Mouse (Mus musculus): Measurements from ENCODE around the gene Mrps21.
A peak's percentile ranks its signal among the peaks of the same experiment; 100 is the strongest.
"Not testable (repeated sequence)": the region's sequence is repeated elsewhere in the genome, so short reads cannot be mapped to it uniquely, and the experiment has no call there.

The Mrps21 gene

DNA sequence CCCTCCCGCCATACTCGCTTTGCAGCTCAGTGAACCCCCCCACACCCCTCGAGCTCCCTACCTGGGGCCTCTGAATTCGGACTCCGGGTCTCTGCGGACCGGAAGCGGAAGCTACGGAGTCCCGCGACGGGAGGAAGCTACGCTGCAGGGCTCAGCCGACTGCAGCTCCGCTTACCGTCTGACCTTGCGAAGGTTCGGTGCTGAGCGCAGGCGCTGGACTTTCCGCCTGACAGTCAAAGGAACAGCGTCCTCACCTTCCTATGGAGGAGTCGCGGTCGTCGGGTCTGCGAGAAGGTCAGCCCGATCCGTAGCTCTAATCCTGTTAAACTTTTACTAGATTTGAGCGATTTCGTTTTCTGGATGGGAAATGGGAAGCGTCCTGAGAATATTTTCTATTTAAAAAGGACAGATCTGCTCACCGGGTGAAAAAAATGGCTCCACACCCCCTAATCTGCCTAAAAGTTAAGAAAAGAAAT is at the start of gene Mrps21:
Mrps21 (minus strand) TSS at position 128 of the 476 bp plus-strand sequence.
- peak; percentile 50 to 69 for DNase-seq (ENCODE audit: low read depth in 1 of 2, low spot score in 2 of 2)

DNA sequence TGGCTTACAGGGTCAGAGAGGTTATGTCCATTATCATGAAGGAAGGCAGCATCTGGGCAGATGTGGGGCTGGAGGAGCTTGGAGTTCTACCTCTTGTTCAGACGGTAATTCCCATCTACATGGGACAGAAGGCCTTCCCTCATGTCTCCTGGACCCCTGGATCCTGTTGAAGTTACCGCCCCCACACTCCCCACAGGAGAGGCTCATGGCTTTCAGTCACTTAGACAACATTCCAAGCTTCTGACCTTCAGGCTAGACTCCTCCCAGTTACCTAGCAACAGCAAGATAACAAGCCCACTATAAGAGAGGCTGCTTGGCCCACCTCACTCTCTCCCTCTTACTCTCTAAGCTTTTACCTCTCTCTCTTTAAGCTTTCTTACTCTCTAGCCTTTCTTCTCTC is 49.2 kb upstream of the Mrps21 start:
- not testable (repeated sequence) for DNase-seq (ENCODE audit: low read depth in 1 of 2, low spot score in 2 of 2)

DNA sequence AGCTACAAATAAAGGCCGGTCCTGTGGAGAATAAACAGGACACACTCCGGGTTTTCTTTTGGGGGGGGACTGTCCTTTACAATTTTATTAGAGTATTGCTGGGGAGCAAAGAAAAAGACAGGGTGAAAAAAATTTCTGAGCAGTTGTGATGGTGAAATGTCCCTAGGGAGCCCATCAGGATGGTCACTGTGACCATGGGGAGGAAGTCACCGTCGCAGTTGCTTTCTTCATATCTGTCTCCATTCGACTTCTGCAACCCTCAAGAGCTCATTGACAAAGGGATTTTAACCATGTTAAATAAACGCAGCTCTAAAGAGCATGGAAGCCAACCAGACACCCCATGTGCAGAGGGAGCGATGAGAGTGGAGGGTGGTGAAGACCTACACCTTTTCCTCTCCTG is 45.4 kb upstream of the Mrps21 start:
- no peak for DNase-seq (ENCODE audit: low read depth in 1 of 2, low spot score in 2 of 2)

DNA sequence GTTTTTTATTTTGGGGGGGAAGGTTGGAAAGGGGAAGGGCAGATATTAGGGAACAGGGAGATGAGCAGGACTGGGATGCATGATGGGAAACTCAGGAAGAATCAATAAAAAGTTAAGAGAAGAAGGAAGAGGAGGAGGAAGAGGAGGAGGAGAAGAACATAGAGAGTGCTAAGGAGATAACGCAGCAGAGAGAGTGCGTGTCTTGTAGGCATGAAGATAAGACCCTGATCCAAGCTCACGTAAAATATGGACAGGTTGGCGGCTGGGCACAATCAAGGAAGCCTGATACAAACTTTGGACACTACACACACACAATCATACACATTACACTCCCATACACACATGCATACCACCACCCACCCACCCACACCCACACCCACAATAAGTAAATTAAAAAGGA is 43.4 kb upstream of the Mrps21 start:
- no peak for DNase-seq (ENCODE audit: low read depth in 1 of 2, low spot score in 2 of 2)

DNA sequence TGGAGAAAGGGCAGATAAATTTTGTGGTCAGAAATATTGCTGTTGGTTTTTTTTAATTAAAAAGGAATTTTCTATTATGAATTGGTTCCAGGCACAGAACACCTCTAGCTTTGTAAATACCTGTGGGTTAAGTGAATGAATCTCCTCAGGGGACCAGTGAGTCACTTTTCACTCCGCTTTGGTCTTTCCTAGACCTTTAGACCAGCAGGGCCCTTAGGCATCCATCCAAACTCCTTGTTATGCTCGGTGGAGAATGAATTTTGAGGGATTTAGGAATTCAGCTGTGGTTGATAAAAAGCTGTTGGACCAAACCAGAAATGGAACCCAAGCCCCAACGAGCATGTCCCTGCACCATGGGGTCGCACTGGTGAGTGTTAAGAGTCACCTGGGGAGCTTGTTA is 36.3 kb upstream of the Mrps21 start:
- DNase-seq (ENCODE audit: low read depth in 1 of 2, low spot score in 2 of 2): no peak

DNA sequence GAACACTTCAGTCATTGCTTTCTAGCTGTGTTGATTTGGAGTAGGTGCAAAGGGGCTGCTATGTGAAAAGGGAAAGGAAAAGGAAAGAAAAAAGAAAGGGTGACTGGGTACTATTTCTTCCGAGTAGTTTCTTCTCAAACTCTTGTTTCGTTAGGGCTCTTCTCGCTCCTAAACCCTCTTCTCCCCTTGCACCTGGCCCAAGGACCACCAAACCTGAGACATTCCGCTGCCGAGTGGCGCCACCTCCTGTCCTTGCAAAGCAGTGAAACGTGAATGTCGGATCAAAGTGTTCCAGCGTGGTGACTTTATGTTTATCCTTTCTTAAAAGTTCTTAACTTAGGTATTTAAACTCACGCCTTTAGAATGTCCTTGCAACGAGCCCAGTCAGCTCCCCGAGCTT is 35.5 kb upstream of the Mrps21 start:
- no peak for DNase-seq (ENCODE audit: low read depth in 1 of 2, low spot score in 2 of 2)

DNA sequence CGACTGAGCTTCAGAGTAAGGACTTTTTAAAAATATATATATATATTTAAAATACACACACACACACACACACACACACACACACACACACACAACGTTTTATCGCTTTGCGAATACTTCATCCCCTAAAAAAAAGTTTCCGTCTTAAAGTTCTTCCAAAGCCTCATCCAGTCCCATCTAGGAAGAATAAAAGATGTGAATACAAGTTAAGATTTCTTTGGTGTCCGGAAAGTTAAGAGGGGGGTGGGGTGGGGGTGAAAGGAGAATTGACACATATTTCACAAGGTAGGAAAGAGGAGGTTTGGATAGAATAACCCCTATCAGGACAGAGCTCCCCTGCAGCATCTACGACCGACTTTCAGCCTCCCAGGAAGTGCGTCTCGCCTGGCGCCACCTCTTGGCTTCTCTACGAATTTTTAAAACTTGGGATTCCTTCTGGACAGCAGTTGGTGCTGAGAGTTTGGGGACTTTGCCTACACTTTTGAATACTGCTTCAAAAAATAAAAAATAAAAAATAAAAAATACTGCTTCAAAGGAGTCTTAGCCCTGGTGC is 34.7 kb upstream of the Mrps21 start:
- DNase-seq (ENCODE audit: low read depth in 1 of 2, low spot score in 2 of 2): no peak

DNA sequence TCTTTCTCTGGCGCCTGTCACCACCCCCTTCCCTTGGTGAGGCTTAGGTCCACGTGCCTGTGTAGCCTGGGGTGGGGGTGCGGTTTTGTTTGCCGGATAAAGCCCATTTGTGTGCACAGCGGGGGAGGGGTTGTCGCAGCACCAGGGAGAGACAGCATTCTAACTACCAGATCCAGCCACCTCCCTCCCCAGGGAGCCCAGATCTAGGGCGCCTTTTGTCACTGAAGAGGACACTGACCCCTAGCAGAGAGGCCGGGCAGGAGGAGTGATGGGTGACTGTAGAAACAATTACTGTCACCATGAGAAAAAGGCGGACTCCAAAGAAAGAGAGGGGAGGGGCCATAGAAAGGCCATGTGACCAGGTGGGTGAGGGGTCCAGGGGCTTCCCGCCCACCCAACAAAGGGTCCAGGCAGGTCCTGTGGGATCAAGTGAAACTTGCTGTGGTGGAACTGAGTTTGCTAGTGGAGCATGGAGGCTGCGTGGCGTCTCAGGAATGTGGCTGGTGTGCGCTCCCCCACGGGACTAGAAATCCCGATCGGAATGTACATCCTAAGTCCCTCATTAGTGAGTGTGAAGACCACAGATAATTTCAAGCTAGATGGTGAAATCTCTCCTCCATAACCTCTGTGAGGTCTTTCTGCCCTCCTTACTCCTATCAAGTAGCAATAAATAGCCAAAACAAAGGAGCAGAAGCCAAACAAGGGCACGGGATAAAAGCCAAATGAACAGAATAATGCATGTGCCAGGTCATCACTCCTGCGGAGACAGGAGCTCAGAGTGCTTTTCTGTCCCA is 34.0 kb upstream of the Mrps21 start:
- DNase-seq (ENCODE audit: low read depth in 1 of 2, low spot score in 2 of 2): no peak

DNA sequence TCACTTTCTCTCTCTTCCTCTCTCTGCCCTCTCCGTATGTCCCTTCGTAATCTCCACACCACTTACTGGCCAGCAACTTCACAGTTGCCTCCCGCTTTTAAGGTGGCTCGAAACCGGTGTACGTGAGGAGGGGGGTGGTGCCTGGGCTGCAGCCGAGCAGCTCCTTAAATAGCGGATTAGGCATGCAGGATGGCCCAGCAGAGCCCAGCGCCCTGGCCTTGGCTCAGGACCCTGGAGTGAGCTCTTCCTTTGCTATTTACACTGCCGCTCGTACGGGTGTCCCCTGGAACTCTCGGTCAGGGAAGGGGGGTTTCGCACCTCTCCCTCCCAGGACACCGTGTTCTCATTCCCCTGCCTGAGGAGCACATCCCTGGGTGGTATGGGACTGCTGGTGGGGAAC is 33.2 kb upstream of the Mrps21 start, which contains the start of gene Car14:
Car14 (minus strand) TSS at position 124 of the 400 bp plus-strand sequence.
- DNase-seq (ENCODE audit: low read depth in 1 of 2, low spot score in 2 of 2): no peak

DNA sequence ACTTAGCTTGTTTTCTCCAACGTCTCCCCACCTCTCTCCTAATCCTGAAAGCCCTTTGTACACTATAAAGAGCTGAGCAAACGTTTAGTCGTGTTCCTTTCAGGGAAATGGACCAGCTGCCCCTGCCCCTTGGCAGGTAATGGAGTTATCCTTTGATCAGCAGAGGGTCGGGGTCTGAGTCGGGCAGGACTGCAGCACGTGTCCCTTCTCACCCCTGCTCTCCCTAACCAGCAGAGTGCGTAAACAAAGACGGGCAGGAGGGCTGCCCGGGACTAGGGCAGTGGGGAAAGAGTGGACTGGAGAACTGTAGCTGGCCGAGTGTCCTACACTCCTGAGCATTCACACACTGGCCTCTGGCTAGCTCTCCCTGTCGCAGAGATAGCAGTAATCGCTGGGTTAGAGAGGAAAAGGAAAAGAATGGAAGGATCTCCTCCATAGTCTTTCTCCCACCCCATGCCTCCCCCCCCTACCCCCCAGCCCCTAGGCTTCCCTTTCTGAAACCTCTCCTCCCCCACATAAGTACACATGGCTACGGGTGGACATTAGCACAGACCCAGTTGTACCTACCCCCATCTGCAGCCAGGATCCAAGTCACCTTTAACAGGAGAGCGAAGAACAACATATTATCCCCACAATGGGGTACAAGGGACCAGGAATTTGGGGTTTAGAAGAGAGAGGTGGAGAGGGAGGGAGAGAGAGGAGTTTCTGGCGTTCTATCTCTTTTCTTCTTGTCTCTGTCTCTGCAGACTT is 32.6 kb upstream of the Mrps21 start:
- DNase-seq (ENCODE audit: low read depth in 1 of 2, low spot score in 2 of 2): no peak

DNA sequence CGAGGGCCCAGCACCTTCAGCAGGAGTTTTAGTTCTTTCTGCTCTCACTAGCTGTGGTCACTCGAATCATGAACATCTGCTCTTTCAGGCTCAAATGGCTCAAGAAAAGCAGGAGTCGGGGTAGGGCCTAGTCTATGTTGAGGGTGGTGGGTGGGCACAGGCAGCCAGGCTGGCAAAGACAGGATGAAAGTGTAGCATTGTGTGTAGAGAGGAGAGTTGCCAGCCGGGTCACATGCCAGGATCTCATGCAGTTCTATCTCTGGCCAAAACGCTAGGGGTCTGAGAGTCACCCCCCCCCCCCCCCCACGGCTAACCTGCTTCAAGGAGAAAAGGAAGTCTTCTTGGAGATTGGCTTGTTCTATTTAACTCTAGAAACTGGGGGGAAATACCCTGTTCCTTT is 31.3 kb upstream of the Mrps21 start:
- no peak for DNase-seq (ENCODE audit: low read depth in 1 of 2, low spot score in 2 of 2)

DNA sequence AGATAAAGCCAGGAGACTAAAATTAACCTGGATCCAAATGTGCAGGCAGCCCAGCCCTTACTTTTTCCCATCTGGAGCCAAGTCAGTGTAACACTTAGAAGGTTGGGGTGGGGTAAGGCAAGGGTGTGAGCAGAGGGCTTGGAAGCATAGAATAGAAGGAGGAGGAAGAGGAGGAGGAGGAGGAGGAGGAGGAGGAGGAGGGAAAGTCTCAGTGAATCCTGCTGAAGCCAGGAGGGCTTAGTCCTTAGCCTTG is 31.0 kb upstream of the Mrps21 start:
- no peak for DNase-seq (ENCODE audit: low read depth in 1 of 2, low spot score in 2 of 2)

DNA sequence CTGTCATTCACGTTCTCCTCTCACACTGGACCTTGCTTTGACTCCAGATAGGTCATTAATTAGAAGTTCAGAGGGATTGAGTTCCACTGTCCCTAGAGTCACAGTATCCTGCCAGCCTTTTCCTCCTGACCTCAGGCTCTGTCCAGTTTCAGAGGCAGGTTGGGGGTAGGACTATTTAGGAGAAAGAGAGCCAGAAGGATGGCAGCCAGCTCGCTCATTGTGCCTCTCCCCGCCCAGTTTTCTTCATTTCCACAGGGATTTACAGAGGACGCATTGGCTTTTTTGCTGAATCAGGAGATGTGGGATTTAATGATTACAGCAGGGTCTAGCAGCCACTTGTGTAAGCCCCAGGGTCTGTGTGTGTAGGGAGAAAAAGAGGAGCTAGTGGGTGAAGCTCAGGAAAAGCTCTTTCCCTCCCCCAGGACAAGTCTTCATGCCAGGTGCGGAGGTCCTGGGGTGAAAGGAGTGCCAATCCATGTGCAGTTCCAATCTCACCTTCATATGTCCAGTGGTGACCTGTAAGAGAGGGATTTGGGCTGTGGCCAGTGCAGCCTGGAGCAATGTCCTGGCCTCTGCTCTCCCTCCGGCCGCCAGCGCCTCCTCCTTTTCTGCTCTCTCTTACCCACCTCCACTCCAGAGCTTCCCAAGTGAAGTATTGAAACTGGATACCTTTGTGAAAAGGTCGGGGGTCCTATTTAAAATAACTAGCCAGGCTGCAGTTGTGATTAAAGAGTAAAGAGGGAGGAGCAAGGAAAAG is 30.5 kb upstream of the Mrps21 start:
- DNase-seq (ENCODE audit: low read depth in 1 of 2, low spot score in 2 of 2): no peak

DNA sequence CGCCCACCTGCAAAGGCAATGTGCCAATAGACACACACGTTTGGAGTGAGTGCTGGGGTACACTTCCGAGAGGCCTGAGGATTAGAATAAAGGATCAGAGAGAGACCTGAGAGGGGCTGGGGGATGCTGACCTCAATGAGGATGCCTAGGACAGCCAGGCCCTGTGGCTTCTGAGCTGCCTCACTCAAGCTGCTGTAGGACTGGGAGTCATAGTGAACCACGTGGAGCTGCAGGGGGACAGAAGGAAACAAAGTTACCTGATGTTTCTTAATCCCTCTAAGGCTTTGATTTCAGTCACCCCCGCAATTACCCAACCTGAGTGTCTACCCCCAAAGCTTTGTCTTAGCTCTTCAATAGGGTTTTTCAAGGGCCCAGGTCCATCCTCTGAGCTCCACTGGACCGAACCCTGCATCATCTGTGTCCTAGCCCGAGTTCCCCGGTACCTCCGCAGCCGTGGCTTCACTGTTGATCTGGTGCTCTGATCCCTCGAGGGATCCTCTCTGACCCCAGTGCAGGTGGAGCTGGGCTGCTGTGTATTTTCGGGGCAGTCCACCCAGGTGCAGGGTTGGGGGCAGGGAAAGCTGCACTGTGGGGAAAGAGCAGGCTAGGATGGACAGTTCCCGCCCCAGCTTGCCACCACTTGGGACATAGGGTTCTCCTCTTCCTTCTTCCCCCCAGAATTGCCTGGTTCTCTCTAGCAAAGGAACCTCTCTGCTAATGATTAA is 28.6 kb upstream of the Mrps21 start:
- no peak for DNase-seq (ENCODE audit: low read depth in 1 of 2, low spot score in 2 of 2)

DNA sequence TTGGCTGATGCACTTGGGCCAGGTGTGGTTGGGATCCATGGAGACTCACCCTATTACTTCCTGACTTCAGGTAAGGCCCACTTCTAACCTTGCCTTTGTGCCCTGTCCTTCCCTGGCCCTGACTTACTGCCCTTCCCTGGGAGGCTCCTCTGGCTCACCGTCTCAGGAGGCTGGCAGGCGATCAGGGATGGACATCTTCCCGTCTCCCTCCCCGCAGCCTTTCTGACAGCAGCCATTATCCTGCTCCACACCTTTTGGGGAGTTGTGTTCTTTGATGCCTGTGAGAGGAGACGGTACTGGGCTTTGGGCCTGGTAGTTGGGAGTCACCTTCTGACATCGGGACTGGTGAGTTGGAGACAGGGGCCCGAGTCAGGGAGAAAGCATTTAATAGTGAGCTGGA is 24.2 kb upstream of the Mrps21 start:
- DNase-seq (ENCODE audit: low read depth in 1 of 2, low spot score in 2 of 2): not testable (repeated sequence)

DNA sequence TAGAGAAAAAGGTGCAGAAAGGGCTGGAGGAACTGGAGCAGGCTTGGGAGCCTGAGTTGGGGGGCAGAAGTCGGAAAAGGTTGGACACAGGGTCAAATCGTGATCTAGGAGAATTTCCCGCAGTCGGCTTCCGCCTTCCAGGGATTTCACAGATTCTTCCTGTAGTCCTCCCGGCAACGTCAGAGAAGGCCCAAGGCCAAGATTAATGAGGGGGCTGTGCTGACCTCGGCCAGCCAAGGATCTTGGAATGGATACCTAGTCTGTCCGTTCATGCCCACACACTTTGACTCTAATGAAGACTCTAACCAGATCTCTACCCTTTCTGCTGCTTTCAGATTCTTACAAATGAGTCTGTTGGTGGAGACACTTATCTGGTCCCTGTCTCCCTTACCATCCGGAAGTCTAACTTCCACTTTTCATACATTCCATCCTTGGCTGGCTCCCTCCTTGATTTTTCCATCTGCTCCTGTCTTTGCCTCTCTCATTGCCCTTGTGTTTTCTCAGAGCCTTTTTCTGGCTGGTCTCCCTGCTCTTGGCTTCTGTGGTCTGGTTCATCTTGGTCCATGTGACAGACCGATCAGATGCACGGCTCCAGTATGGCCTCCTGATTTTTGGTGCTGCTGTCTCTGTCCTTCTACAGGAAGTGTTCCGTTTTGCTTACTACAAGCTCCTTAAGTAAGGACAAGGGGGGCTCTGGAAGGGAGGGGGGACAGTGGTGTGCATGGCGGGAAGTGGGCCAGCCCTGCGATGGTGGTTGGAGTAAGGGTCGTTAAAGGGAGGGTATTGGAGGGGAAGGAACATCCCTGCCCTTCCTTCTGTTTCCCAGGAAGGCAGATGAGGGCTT is 23.2 kb upstream of the Mrps21 start:
- DNase-seq (ENCODE audit: low read depth in 1 of 2, low spot score in 2 of 2): no peak

DNA sequence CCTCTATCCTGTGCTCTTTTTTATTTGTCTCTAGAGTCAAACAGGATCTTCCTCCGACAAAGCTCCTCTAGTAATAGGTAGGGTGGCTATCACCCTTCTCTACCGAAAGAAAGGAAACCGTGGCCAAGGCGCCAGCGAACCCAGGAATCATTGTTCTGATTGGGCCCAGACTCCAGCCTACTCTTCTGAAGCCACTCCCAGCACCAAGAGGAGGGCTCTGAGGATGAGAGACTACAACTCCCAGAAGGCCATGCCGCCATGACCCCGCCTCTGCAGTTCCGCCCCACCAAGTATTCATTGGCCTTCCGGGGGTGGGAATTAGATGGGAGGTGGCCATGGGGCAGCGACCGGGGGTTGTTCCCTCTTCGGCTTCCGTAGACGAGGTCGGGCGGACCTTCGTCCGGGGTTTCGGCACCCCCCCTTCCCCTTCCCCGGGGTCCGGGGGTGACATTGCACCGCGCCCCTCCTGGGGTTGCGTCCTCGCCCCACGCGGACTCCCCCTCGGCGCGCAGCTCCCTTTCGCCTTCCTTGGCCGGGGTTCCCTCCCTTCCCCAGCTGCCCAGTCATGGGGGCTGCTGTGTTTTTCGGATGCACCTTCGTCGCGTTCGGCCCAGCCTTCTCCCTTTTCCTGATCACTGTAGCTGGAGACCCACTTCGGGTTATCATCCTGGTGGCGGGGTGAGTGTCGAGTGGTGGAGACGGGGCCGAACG is 22.4 kb upstream of the Mrps21 start, which contains the start of gene Aph1a:
Aph1a (plus strand) TSS at position 364 of the 711 bp plus-strand sequence.
- peak; percentile 89 to 90 for DNase-seq (ENCODE audit: low read depth in 1 of 2, low spot score in 2 of 2)

DNA sequence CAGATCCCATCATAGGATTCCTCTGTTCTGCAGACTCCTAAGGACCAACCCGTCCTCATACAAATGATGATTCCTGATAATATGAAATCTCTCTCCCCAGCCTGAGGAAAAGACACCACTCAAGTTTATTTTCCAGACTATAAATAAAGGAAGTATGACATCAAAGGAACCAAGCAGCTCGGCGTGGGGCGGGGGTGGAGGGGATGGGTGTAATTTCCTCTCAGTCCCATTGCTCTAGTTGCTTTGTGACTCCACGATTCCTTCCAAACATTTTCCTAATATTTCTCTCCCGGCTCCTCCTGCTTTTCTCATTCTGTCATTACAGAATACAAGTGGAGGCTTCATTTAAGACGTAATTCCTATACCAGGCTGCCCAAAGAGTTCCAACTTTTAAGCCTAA is 21.8 kb upstream of the Mrps21 start:
- DNase-seq (ENCODE audit: low read depth in 1 of 2, low spot score in 2 of 2): no peak
